Mouse (Mus musculus) forelimb bud, embryonic 11.5 days (tissue): ENCODE results near the gene Ninj2.

ENCODE experiments used
- DNase-seq: peaks from one replicate; pipeline ENCODE4 v3.0.0-alpha.2; 2012; ENCODE audit warnings: low read depth, low spot score

Ninj2 gene

GRCm38 (mm10) chr6:120175650-120176049 is 82.5 kb downstream of the Ninj2 start:
- DNase-seq: no peak

- no peak for DNase-seq
These were observed 86.0 kb downstream of the Ninj2 start for GRCm38 (mm10) chr6:120179044-120179755.

- DNase-seq: no peak
These were observed 86.6 kb downstream of the Ninj2 start for GRCm38 (mm10) chr6:120179756-120180206.

GRCm38 (mm10) chr6:120180492-120180891 is 87.3 kb downstream of the Ninj2 start:
- no peak for DNase-seq

GRCm38 (mm10) chr6:120182160-120182559 is 89.0 kb downstream of the Ninj2 start:
- no peak for DNase-seq

GRCm38 (mm10) chr6:120183771-120184170 is 90.6 kb downstream of the Ninj2 start:
- no peak for DNase-seq

- DNase-seq: no peak
These were observed 92.0 kb downstream of the Ninj2 start for GRCm38 (mm10) chr6:120185012-120185730.

GRCm38 (mm10) chr6:120185756-120186155 is 92.6 kb downstream of the Ninj2 start:
- no peak for DNase-seq

GRCm38 (mm10) chr6:120186594-120186993 is 93.4 kb downstream of the Ninj2 start:
- DNase-seq: no peak

- DNase-seq: peak; percentile 31
These were observed 94.5 kb downstream of the Ninj2 start for GRCm38 (mm10) chr6:120187587-120188176.

- peak; percentile 54 for DNase-seq
These were observed 95.5 kb downstream of the Ninj2 start for GRCm38 (mm10) chr6:120188376-120189235.

- no peak for DNase-seq
These were observed 96.1 kb downstream of the Ninj2 start for GRCm38 (mm10) chr6:120189287-120189686.

GRCm38 (mm10) chr6:120190365-120190764 is 97.2 kb downstream of the Ninj2 start:
- no peak for DNase-seq

GRCm38 (mm10) chr6:120190912-120191311 is 97.8 kb downstream of the Ninj2 start:
- no peak for DNase-seq

- DNase-seq: no peak
These were observed 98.4 kb downstream of the Ninj2 start for GRCm38 (mm10) chr6:120191396-120192170.

- no peak for DNase-seq
These were observed 99.2 kb downstream of the Ninj2 start for GRCm38 (mm10) chr6:120192211-120192870.

- peak; percentile 64 for DNase-seq
These were observed 100.0 kb downstream of the Ninj2 start for GRCm38 (mm10) chr6:120193174-120193573.

GRCm38 (mm10) chr6:120193793-120194192 is 100.6 kb downstream of the Ninj2 start:
- no peak for DNase-seq

GRCm38 (mm10) chr6:120194305-120194704 is 101.2 kb downstream of the Ninj2 start:
- no peak for DNase-seq

- DNase-seq: no peak
These were observed 101.8 kb downstream of the Ninj2 start for GRCm38 (mm10) chr6:120194963-120195362.
